In the genomic region with DNA sequence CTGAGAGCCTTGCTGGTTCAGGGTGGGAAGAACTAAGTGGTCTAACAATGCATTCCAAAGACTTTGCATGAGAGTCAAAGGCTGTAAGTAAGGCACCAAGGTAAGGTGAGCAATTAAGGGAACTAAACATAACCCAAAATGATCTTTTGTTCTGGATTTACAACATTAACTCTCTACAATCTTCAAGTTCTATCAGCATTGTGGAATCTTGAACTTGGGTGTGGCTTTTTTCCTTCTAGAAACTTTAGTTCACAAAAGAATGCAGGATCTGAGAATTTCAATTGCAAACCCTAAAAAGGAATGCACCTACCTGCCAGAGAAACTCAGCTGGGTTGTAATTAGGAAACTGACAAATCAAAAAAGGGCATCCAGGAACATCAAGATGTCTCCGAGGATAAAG, we compare ENCODE assay signal across 31 mouse cellular contexts. TPM values are rescaled to one million over a fixed set of nuclear protein-coding genes. Genes with fewer than 3 reads are reported as not detected.
"Had no signal": no experiment of that assay in that cellular context is flagged by ENCODE, and none has a peak within 500 bp of the region (broad histone marks: within the 10 kb centered on the region; RNA-seq: fewer than 3 reads in every experiment).

No protein-coding gene starts in this region.

- H3K27me3 ChIP-seq: heart, embryonic 12.5 days; hindbrain, embryonic 12.5 days; intestine, embryonic 15.5 days; kidney, embryonic 15.5 days; limb, embryonic 13.5 days; limb, embryonic 15.5 days; liver, embryonic 12.5 days had no signal

- H3K36me3 ChIP-seq: heart, embryonic 10.5 days; heart, embryonic 12.5 days; hindbrain, embryonic 10.5 days; hindbrain, embryonic 12.5 days; intestine, embryonic 15.5 days; kidney, embryonic 15.5 days; limb, embryonic 13.5 days; limb, embryonic 15.5 days; liver, embryonic 12.5 days had no signal

- ATAC-seq: hindbrain, embryonic 16.5 days; inflammation-experienced regulatory T-cells, adult 6 months; intestine, embryonic 15.5 days; liver, embryonic 12.5 days had no signal

- H3K9ac ChIP-seq: heart, embryonic 12.5 days; hindbrain, embryonic 12.5 days; hindbrain, embryonic 14.5 days; intestine, embryonic 15.5 days; kidney, embryonic 15.5 days; limb, embryonic 13.5 days; limb, embryonic 15.5 days; liver, embryonic 12.5 days; liver, embryonic 14.5 days had no signal

- H3K9me3 ChIP-seq: heart, embryonic 10.5 days; intestine, embryonic 15.5 days; limb, embryonic 15.5 days; liver, embryonic 12.5 days had no signal

- DNase-seq: gastrocnemius, adult 2 months; gastrocnemius, postnatal 10 days; gastrocnemius, postnatal 25 days; heart, adult 18-20 months; heart, postnatal 10 days; heart, postnatal 4 days; kidney, adult 11 months; kidney, adult 2 months; kidney, adult 9 months; kidney, postnatal 14 days; kidney, postnatal 36 days; layer of hippocampus, adult 9-11 months; layer of hippocampus, postnatal 36 days; left cerebral cortex, postnatal 4 days had no signal

- H3K27ac ChIP-seq: gastrocnemius, adult 2 months; heart, embryonic 10.5 days; hindbrain, embryonic 10.5 days; hindbrain, embryonic 12.5 days; hindbrain, embryonic 14.5 days; intestine, embryonic 15.5 days; kidney, embryonic 15.5 days; kidney, postnatal 0 days; limb, embryonic 13.5 days; limb, embryonic 15.5 days; liver, embryonic 12.5 days; liver, embryonic 14.5 days had no signal

- H3K4me1 ChIP-seq: heart, embryonic 10.5 days; heart, embryonic 12.5 days; hindbrain, embryonic 10.5 days; hindbrain, embryonic 12.5 days; intestine, embryonic 15.5 days; kidney, embryonic 15.5 days; limb, embryonic 13.5 days; limb, embryonic 15.5 days; liver, embryonic 12.5 days had no signal

- H3K4me3 ChIP-seq: gastrocnemius, adult 2 months; heart, embryonic 10.5 days; heart, embryonic 12.5 days; hindbrain, embryonic 10.5 days; hindbrain, embryonic 12.5 days; intestine, embryonic 15.5 days; kidney, embryonic 15.5 days; limb, embryonic 13.5 days; limb, embryonic 15.5 days; liver, embryonic 12.5 days had no signal

- H3K4me2 ChIP-seq: heart, embryonic 12.5 days; hindbrain, embryonic 12.5 days; hindbrain, embryonic 14.5 days; intestine, embryonic 15.5 days; kidney, embryonic 15.5 days; limb, embryonic 13.5 days; limb, embryonic 15.5 days; liver, embryonic 12.5 days had no signal

RNA-seq across cellular contexts. Expression of a gene that starts 57.8 kb away (rescaled TPM):
- polyA plus RNA-seq: inflammation-experienced regulatory T-cells, adult 6 months; large intestine, adult 2 months; liver, adult 2 months; liver, embryonic 12.5 days; liver, embryonic 14.5 days; liver, embryonic 16.5 days had no signal
